12 mouse cellular contexts compared by ENCODE assay signal in the genomic region with DNA sequence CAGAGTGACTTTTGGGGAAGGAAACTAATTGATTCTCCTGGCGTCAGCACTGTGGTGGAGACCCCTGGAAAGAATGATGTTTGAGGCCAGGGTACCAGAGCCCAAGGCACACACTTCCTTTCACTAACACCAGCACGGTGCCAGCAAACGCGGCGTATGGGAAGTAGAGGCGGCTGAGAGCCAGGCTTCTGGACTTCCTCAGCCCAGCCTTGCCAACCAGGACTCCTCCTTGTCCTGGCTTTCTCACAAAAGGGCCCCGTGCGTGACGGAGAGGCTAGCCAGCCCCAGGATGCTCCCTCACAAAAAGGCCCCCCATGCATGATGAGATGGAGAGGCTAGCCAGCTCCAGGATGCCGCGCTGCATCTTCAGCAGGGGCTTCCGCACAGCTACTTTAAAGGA.
A peak's percentile ranks its signal among the peaks of the same experiment; 100 is the strongest.
DNase-seq lines count a peak whose midpoint lies in the region; ATAC-seq and TF ChIP-seq lines count a peak whose summit lies in the region.
"Had no signal": no experiment of that assay in that cellular context is flagged by ENCODE, and none has a peak within 500 bp of the region (broad histone marks: within the 10 kb centered on the region; RNA-seq: fewer than 3 reads in every experiment).

No protein-coding gene starts in this region.

- H3K4me2 ChIP-seq in hindbrain, embryonic 14.5 days (replicated peaks), result no peak overlapping the region
- no peak overlapping the region for H3K4me2 ChIP-seq in hindbrain, embryonic 12.5 days (replicated peaks)
- 0 out of 2 replicates have a peak overlapping the region, but pooled peaks have one; percentile 24 for H3K4me2 ChIP-seq in hindbrain, postnatal 0 days (ENCODE audit: low read depth, low read length)
- H3K4me2 ChIP-seq: forebrain, embryonic 13.5 days had no signal

- no peaks in the 10 kb centered on the region for H3K4me1 ChIP-seq in hindbrain, embryonic 14.5 days (replicated peaks; ENCODE audit: control insufficient read depth, insufficient read depth, low read length)
- H3K4me1 ChIP-seq in hindbrain, embryonic 12.5 days, result peaks cover 6% of the 10 kb centered on the region
- H3K4me1 ChIP-seq in hindbrain, postnatal 0 days (ENCODE audit: insufficient read depth, low read length), result peaks cover 6% of the 10 kb centered on the region; the same call in 1 of the 2 replicates
- H3K4me1 ChIP-seq in thymus, adult 2 months (replicated peaks; ENCODE audit: control insufficient read depth, insufficient read depth, low read length), result no peaks in the 10 kb centered on the region
- H3K4me1 ChIP-seq: forebrain, embryonic 13.5 days had no signal

- H3K27me3 ChIP-seq in hindbrain, embryonic 14.5 days (ENCODE audit: control insufficient read depth, insufficient read depth, low read length), result no peaks in the 10 kb centered on the region
- H3K27me3 ChIP-seq in hindbrain, embryonic 12.5 days, result no peaks in the 10 kb centered on the region; the same call in 1 of the 2 replicates
- no peaks in the 10 kb centered on the region for H3K27me3 ChIP-seq in hindbrain, postnatal 0 days (ENCODE audit: insufficient read depth, low read length)
- no peaks in the 10 kb centered on the region for H3K27me3 ChIP-seq in thymus, adult 2 months (ENCODE audit: control insufficient read depth, insufficient read depth, low read length)
- H3K27me3 ChIP-seq: forebrain, embryonic 13.5 days had no signal

- H3K4me3 ChIP-seq in hindbrain, embryonic 14.5 days (replicated peaks; ENCODE audit: low read length), result no peak overlapping the region
- H3K4me3 ChIP-seq in hindbrain, embryonic 12.5 days, result no peak overlapping the region
- H3K4me3 ChIP-seq in hindbrain, postnatal 0 days (ENCODE audit: low read length), result no peak overlapping the region
- no peak overlapping the region for H3K4me3 ChIP-seq in thymus, adult 2 months (ENCODE audit: control insufficient read depth, insufficient read depth, low read length)
- H3K4me3 ChIP-seq: forebrain, embryonic 13.5 days; myocyte had no signal

- TF ChIP-seq CTCF in hindbrain, postnatal 0 days (IDR thresholded peaks at IDR 0.05; ENCODE audit: low read depth), result no peak
- no peak for TF ChIP-seq CTCF in thymus, adult 2 months (IDR thresholded peaks at IDR 0.05; ENCODE audit: borderline replicate concordance, control insufficient read depth, extremely low read depth, insufficient read depth, low read length, poor library complexity)

- no peaks in the 10 kb centered on the region for H3K9me3 ChIP-seq in hindbrain, embryonic 14.5 days (ENCODE audit: control insufficient read depth, low read length)
- no peaks in the 10 kb centered on the region for H3K9me3 ChIP-seq in hindbrain, embryonic 12.5 days (replicated peaks)
- H3K9me3 ChIP-seq in hindbrain, postnatal 0 days (ENCODE audit: low read length), result no peaks in the 10 kb centered on the region
- H3K9me3 ChIP-seq: forebrain, embryonic 13.5 days had no signal

- no peaks in the 10 kb centered on the region for H3K36me3 ChIP-seq in hindbrain, embryonic 14.5 days (replicated peaks; ENCODE audit: control insufficient read depth, insufficient read depth)
- no peaks in the 10 kb centered on the region for H3K36me3 ChIP-seq in hindbrain, embryonic 12.5 days
- no peaks in the 10 kb centered on the region for H3K36me3 ChIP-seq in hindbrain, postnatal 0 days (ENCODE audit: insufficient read depth, low read length)
- H3K36me3 ChIP-seq in thymus, adult 2 months (ENCODE audit: control insufficient read depth, insufficient read depth, low read length), result no peaks in the 10 kb centered on the region

- whole genome bisulfite sequencing in hindbrain, embryonic 14.5 days, result 54% methylated on average over 12 of the region's 12 CpGs
- WGBS in hindbrain, embryonic 12.5 days, result 73% methylated on average over 12 of the region's 12 CpGs
- 43% methylated on average over 12 of the region's 12 CpGs for WGBS in hindbrain, postnatal 0 days
- 67% methylated on average over 12 of the region's 12 CpGs for WGBS in thymus, adult 2 months

- DNase-seq in hindbrain, embryonic 14.5 days (ENCODE audit: low spot score), result no peak
- DNase-seq in Muller cell, postnatal 12 days (ENCODE audit: inconsistent ontology term), result peak; percentile 7
- peak; percentile 39 for DNase-seq in cerebellum, adult 11 months
- DNase-seq in hindbrain, postnatal 0 days (ENCODE audit: low spot score), result peak; percentile 77
- no peak for DNase-seq in embryo, embryonic 9.5 days (ENCODE audit: extremely low spot score)
- no peak for DNase-seq in thymus, adult 2 months
- DNase-seq in spleen, postnatal 10 days (ENCODE audit: low spot score in 2 of 2), result no peak
- DNase-seq: adrenal gland, postnatal 25 days; kidney, postnatal 36 days had no signal

- peak; percentile 82; the same call in 1 of the 2 replicates for ATAC-seq in hindbrain, embryonic 14.5 days (ENCODE audit: low FRiP score)
- ATAC-seq in hindbrain, embryonic 12.5 days (ENCODE audit: low FRiP score), result no peak
- ATAC-seq in hindbrain, postnatal 0 days, result peak; percentile 84
- ATAC-seq: forebrain, embryonic 13.5 days had no signal

- no peak overlapping the region for H3K27ac ChIP-seq in hindbrain, embryonic 14.5 days
- H3K27ac ChIP-seq in hindbrain, embryonic 12.5 days, result no peak overlapping the region
- H3K27ac ChIP-seq in hindbrain, postnatal 0 days, result no peak overlapping the region
- H3K27ac ChIP-seq in thymus, adult 2 months (ENCODE audit: control insufficient read depth, insufficient read depth, low read length), result no peak overlapping the region
- H3K27ac ChIP-seq: forebrain, embryonic 13.5 days had no signal

- H3K9ac ChIP-seq in hindbrain, embryonic 14.5 days, result no peak overlapping the region
- H3K9ac ChIP-seq in hindbrain, embryonic 12.5 days, result no peak overlapping the region
- H3K9ac ChIP-seq in hindbrain, postnatal 0 days (replicated peaks; ENCODE audit: low read length), result no peak overlapping the region
- H3K9ac ChIP-seq: forebrain, embryonic 13.5 days had no signal

- TF ChIP-seq POLR2A in thymus, adult 2 months (IDR thresholded peaks at IDR 0.05; ENCODE audit: control insufficient read depth, extremely low read depth, insufficient read depth, low read length, poor library complexity), result no peak

Comparison
In these comparisons a context has a peak if more than half of its experiments do, and no peak if none do; other contexts are left out.
1. DNase-seq: peak in Muller cell, postnatal 12 days (single experiment), cerebellum, adult 11 months (single experiment) and hindbrain, postnatal 0 days (single experiment); none in hindbrain, embryonic 14.5 days (single experiment), embryo, embryonic 9.5 days (single experiment), thymus, adult 2 months (single experiment) and spleen, postnatal 10 days (0 of 2).